Mouse (Mus musculus) heart, embryonic 13.5 days (tissue): ENCODE measurements at regions not wholly inside any gene's neighbourhood (a gene's known extent, or its start where the extent isn't known, plus 50 kb on each side); places are given as distances from the start of the nearest gene placed in this dataset.

Experiments used
- ATAC-seq: fragments of 200-750 bp; cut with Nextera tagmentation; 2 replicates; pipeline ENCODE4 v1.8.0; 2017; ENCODE audit warnings: moderate TSS enrichment; ENCODE audit not compliant: insufficient number of reproducible peaks, low FRiP score, low TSS enrichment; ENCODE audit errors: extremely low read depth
- H3K27ac ChIP-seq: fragments of 300-500 bp; sonication (generic); replicated peaks from 2 replicates; pipeline ENCODE4 v1.5.1; 2015; ENCODE audit warnings: moderate library complexity, mild to moderate bottlenecking, inconsistent platforms
- H3K27me3 ChIP-seq: fragments of 300-500 bp; sonication (generic); replicated peaks from 2 replicates; pipeline ENCODE4 v1.6.1; 2015; ENCODE audit warnings: mild to moderate bottlenecking, inconsistent platforms
- H3K36me3 ChIP-seq: fragments of 300-500 bp; sonication (generic); 2 replicates; pipeline ENCODE4 v1.6.1; 2015; ENCODE audit warnings: mild to moderate bottlenecking, inconsistent platforms
- H3K4me1 ChIP-seq: fragments of 300-500 bp; sonication (generic); 2 replicates; pipeline ENCODE4 v1.6.1; 2015; ENCODE audit warnings: inconsistent platforms
- H3K4me2 ChIP-seq: fragments of 300-500 bp; sonication (generic); 2 replicates; pipeline ENCODE4 v1.6.1; 2015; ENCODE audit warnings: inconsistent platforms, mild to moderate bottlenecking, moderate library complexity
- H3K4me3 ChIP-seq: fragments of 300-500 bp; sonication (generic); 2 replicates; pipeline ENCODE4 v1.5.1; 2015; ENCODE audit warnings: moderate library complexity, mild to moderate bottlenecking, inconsistent platforms
- H3K9ac ChIP-seq: fragments of 300-500 bp; sonication (generic); 2 replicates; pipeline ENCODE4 v1.6.1; 2015; ENCODE audit warnings: inconsistent platforms, mild to moderate bottlenecking, moderate library complexity
- H3K9me3 ChIP-seq: fragments of 300-500 bp; sonication (generic); 2 replicates; pipeline ENCODE4 v1.6.1; 2016; ENCODE audit warnings: inconsistent platforms
- WGBS: fragments of 180-500 bp; shearing (Covaris S2); methylation state at CpG from one replicate; pipeline ENCODE4 v1.1.7; 2015; ENCODE audit warnings: mixed read lengths; 5-methylcytosine and 5-hydroxymethylcytosine counted together

DNA sequence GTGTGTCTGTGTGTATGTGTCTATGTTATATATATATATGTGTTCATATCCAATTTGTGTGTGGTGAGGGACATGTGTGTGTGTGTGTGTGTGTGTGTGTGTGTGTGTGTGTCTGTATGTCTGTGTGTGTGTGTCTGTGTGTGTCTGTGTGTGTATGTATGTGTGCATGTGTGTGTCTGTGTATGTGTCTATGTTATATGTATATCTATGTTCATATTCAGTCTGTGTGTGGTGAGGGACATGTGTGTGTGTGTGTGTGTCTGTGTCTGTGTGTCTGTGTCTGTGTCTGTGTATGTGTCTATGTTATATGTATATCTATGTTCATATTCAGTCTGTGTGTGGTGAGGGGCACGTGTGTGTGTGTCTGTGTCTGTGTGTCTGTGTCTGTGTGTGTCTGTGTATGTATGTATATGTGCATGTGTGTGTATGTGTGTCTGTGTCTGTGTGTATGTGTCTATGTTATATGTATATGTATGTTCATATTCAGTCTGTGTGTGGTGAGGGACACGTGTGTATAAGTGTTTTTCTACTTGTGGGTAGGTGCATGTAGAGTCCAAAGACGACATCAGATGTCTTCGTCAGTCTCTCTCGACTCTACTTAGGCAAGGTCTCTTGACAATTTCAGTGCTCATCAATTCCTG, 370.5 kb upstream of the Slc7a11 start:
- no peak for ATAC-seq
- 77% methylated on average over 5 of the region's 5 CpGs for WGBS
- Histone ChIP-seq H3K9me3 (no peaks in the 10 kb centered on the region), H3K27me3 (no peaks in the 10 kb centered on the region), H3K9ac (no peak overlapping the region), H3K27ac (no peak overlapping the region), H3K4me1 (peaks cover 17% of the 10 kb centered on the region), H3K4me2 (no peak overlapping the region), H3K36me3 (no peaks in the 10 kb centered on the region), H3K4me3 (no peak overlapping the region)

DNA sequence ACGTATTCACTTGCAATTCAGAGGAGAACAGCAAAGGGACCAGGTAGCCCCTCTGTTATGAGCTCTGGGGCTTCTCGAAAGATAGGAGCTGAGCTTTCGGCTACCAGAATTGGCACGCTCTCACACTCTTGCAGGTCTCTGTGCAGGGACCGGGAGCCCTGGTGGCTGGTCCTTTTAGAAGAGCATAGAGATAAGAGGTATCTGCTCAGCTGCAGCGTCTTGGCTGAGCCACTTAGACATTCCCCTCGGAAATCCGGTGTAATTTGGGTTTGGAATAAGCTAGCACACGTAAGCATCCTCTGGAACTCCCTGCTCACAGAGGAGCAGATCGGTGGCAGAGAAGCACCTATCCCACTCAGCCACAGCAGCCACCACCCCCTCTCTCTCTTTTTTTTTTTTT, 372.3 kb upstream of the Slc7a11 start:
- Histone ChIP-seq H3K4me3 (0 out of 2 replicates have a peak overlapping the region, but pooled peaks have one; percentile 18), H3K4me1 (peaks cover 17% of the 10 kb centered on the region)
- 35% methylated on average over 10 of the region's 10 CpGs for WGBS

GRCm38 (mm10) chr3:50816479-50816878, 373.1 kb upstream of the Slc7a11 start:
- no peaks in the 10 kb centered on the region for H3K9me3 ChIP-seq
- peak overlapping the region; percentile 24; the same call in 1 of the 2 replicates for H3K27ac ChIP-seq
- no peaks in the 10 kb centered on the region for H3K36me3 ChIP-seq
- WGBS: 42% methylated on average over 8 of the region's 8 CpGs
- peak overlapping the region; percentile 24; the same call in 1 of the 2 replicates for H3K9ac ChIP-seq
- peaks cover 18% of the 10 kb centered on the region for H3K4me1 ChIP-seq
- no peaks in the 10 kb centered on the region for H3K27me3 ChIP-seq
- no peak for ATAC-seq
- H3K4me2 ChIP-seq: peak overlapping the region; percentile 59
- peak overlapping the region; percentile 14 for H3K4me3 ChIP-seq

More for the DNA sequence above, 372.3 kb upstream of the Slc7a11 start:
- Histone ChIP-seq H3K36me3 (no peaks in the 10 kb centered on the region), H3K9me3 (no peaks in the 10 kb centered on the region), H3K27ac (0 out of 2 replicates have a peak overlapping the region, but pooled peaks have one; percentile 24), H3K9ac (peak overlapping the region; percentile 28; the same call in 1 of the 2 replicates), H3K27me3 (no peaks in the 10 kb centered on the region), H3K4me2 (peak overlapping the region; percentile 59)
- no peak for ATAC-seq

- Histone ChIP-seq H3K9ac (no peak overlapping the region), H3K4me1 (peaks cover 26% of the 10 kb centered on the region), H3K4me2 (no peak overlapping the region), H3K4me3 (no peak overlapping the region), H3K27me3 (no peaks in the 10 kb centered on the region), H3K27ac (no peak overlapping the region), H3K36me3 (no peaks in the 10 kb centered on the region), H3K9me3 (no peaks in the 10 kb centered on the region)
- ATAC-seq: no peak
- 76% methylated on average over 3 of the region's 3 CpGs for WGBS
Observed at GRCm38 (mm10) chr3:50817361-50817760, 373.9 kb upstream of the Slc7a11 start.

DNA sequence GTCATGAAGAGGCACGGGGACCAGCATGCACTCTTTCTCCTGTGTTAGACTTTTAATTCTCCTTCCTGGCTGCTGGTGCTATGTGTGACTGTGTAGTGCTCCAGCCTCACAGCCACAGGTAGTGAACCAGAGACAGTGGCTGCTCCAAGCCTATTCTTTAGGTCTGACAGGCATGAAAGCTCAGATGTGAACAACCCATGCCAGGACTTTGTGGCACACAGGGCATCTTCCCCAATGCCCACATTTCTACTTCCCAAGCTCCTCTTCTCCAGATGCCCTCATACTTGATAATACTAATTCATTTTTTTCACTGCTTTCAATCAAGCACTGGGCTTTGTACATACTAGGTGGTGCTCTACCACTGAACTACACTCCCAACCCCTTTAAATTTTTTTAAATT, 377.4 kb upstream of the Slc7a11 start:
- peaks cover 20% of the 10 kb centered on the region for H3K4me1 ChIP-seq
- H3K4me2 ChIP-seq: no peak overlapping the region
- no peak overlapping the region for H3K27ac ChIP-seq
- no peaks in the 10 kb centered on the region for H3K27me3 ChIP-seq
- no peak overlapping the region for H3K9ac ChIP-seq
- ATAC-seq: no peak
- H3K36me3 ChIP-seq: no peaks in the 10 kb centered on the region
- 74% methylated on average over 1 of the region's 1 CpGs for WGBS
- H3K4me3 ChIP-seq: no peak overlapping the region
- no peaks in the 10 kb centered on the region for H3K9me3 ChIP-seq

- Histone ChIP-seq H3K27me3 (no peaks in the 10 kb centered on the region), H3K4me1 (peaks cover 12% of the 10 kb centered on the region; the same call in 1 of the 2 replicates), H3K36me3 (no peaks in the 10 kb centered on the region), H3K4me2 (no peak overlapping the region), H3K27ac (no peak overlapping the region), H3K4me3 (no peak overlapping the region), H3K9ac (no peak overlapping the region), H3K9me3 (no peaks in the 10 kb centered on the region)
- no peak for ATAC-seq
- WGBS: 66% methylated on average over 5 of the region's 5 CpGs
Observed at GRCm38 (mm10) chr3:50825534-50826423, 382.4 kb upstream of the Slc7a11 start.

- Histone ChIP-seq H3K27me3 (no peaks in the 10 kb centered on the region), H3K9ac (no peak overlapping the region), H3K4me3 (no peak overlapping the region), H3K36me3 (no peaks in the 10 kb centered on the region), H3K4me1 (peaks cover 12% of the 10 kb centered on the region; the same call in 1 of the 2 replicates), H3K27ac (no peak overlapping the region), H3K4me2 (no peak overlapping the region), H3K9me3 (no peaks in the 10 kb centered on the region)
- 71% methylated on average over 2 of the region's 2 CpGs for WGBS
- ATAC-seq: no peak
Observed at GRCm38 (mm10) chr3:50826424-50826819, 383.0 kb upstream of the Slc7a11 start.

GRCm38 (mm10) chr3:50829211-50829610, 385.8 kb upstream of the Slc7a11 start:
- Histone ChIP-seq H3K27ac (no peak overlapping the region), H3K27me3 (no peaks in the 10 kb centered on the region), H3K4me1 (no peaks in the 10 kb centered on the region), H3K4me2 (no peak overlapping the region), H3K9me3 (no peaks in the 10 kb centered on the region), H3K36me3 (no peaks in the 10 kb centered on the region), H3K4me3 (no peak overlapping the region), H3K9ac (no peak overlapping the region)
- ATAC-seq: no peak
- WGBS: 76% methylated on average over 3 of the region's 3 CpGs

- 68% methylated on average over 6 of the region's 6 CpGs for WGBS
- no peak for ATAC-seq
- H3K27ac ChIP-seq: no peak overlapping the region
- H3K4me3 ChIP-seq: no peak overlapping the region
- no peaks in the 10 kb centered on the region for H3K9me3 ChIP-seq
- no peaks in the 10 kb centered on the region for H3K4me1 ChIP-seq
- H3K4me2 ChIP-seq: no peak overlapping the region
- H3K27me3 ChIP-seq: no peaks in the 10 kb centered on the region
- H3K9ac ChIP-seq: no peak overlapping the region
- no peaks in the 10 kb centered on the region for H3K36me3 ChIP-seq
Observed at GRCm38 (mm10) chr3:50830446-50830845, 387.0 kb upstream of the Slc7a11 start.

GRCm38 (mm10) chr3:50830926-50831325, 387.5 kb upstream of the Slc7a11 start:
- Histone ChIP-seq H3K4me1 (no peaks in the 10 kb centered on the region), H3K9me3 (no peaks in the 10 kb centered on the region), H3K36me3 (no peaks in the 10 kb centered on the region), H3K9ac (no peak overlapping the region), H3K4me3 (no peak overlapping the region), H3K27ac (no peak overlapping the region), H3K4me2 (no peak overlapping the region), H3K27me3 (no peaks in the 10 kb centered on the region)
- no peak for ATAC-seq
- 67% methylated on average over 9 of the region's 9 CpGs for WGBS

GRCm38 (mm10) chr3:50842216-50842615, 382.0 kb upstream of the Noct start:
- no peak overlapping the region for H3K4me3 ChIP-seq
- no peaks in the 10 kb centered on the region for H3K27me3 ChIP-seq
- WGBS: 35% methylated on average over 4 of the region's 4 CpGs
- no peak overlapping the region for H3K4me2 ChIP-seq
- H3K36me3 ChIP-seq: no peaks in the 10 kb centered on the region
- H3K9ac ChIP-seq: no peak overlapping the region
- ATAC-seq: no peak
- no peaks in the 10 kb centered on the region for H3K9me3 ChIP-seq
- peaks cover 8% of the 10 kb centered on the region; the same call in 1 of the 2 replicates for H3K4me1 ChIP-seq
- H3K27ac ChIP-seq: no peak overlapping the region
